Mouse (Mus musculus) left cerebral cortex, postnatal 14 days (tissue): ENCODE measurements around the gene Hist1h2af. TPM values are rescaled to one million over a fixed set of nuclear protein-coding genes. Genes with fewer than 3 reads are reported as not detected.

Source experiments
- DNase-seq, 2 experiments: peaks; one replicate each; pipeline ENCODE4 v3.0.0; 2021 to 2022; ENCODE audit warnings: low spot score in 2 of 2, mixed read lengths in 1 of 2
- intact Hi-C: fragments of 180-260 bp; cut with DNase I; formaldehyde crosslinking; loops from one replicate; pipeline ENCODE4 v1.15.1; 2025
- total RNA-seq, 2 experiments: library from RNA; stranded (reverse); gene quantifications; 2 replicates each; pipeline ENCODE4 v1.2.3; 2021

The Hist1h2af gene
- total RNA-seq, 2 experiments from 2014 or later = 4.3 to 21.5 TPM

- no peak for DNase-seq
- intact Hi-C loops = no loop called here
Measured at GRCm38 (mm10) chr13:23506819-23507515, 26.7 kb upstream of the Hist1h2af start.

GRCm38 (mm10) chr13:23510127-23510526, 23.6 kb upstream of the Hist1h2af start:
- intact Hi-C loops = loop anchor here (10.0 kb wide), 1 partner anchor 1565 kb away; the partner anchor contains the start of gene Zfp184
- DNase-seq = no peak

- no peak for DNase-seq
- intact Hi-C loops = loop anchor here (10.0 kb wide), 1 partner anchor 1569 kb away; the partner anchor contains the start of gene Zfp184
Measured at GRCm38 (mm10) chr13:23513517-23513916, 20.2 kb upstream of the Hist1h2af start.

DNA sequence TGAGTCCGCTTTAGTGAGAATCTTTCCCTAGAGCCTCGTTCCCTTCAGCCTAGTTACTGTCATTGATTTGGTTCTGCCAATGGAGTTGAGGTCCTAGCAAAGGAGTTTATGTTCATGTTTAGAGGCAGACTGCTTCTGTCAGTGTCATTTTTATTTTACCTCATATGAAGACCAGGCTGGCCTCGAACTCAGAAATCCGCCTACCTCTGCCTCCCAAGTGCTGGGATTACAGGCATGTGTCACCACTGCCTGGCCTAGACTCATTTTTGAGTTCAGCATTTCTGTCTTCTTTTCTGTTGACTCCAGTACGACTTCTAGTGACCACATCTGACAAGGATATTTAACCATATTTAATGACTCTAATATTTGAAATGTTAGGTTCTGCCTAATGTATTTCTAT, 18.4 kb upstream of the Hist1h2af start:
- no peak for DNase-seq
- intact Hi-C loops = loop anchor here (5.0 to 10.0 kb wide), 3 partner anchors 208 to 1570 kb away; partner anchors contain the start of gene Zfp184

DNA sequence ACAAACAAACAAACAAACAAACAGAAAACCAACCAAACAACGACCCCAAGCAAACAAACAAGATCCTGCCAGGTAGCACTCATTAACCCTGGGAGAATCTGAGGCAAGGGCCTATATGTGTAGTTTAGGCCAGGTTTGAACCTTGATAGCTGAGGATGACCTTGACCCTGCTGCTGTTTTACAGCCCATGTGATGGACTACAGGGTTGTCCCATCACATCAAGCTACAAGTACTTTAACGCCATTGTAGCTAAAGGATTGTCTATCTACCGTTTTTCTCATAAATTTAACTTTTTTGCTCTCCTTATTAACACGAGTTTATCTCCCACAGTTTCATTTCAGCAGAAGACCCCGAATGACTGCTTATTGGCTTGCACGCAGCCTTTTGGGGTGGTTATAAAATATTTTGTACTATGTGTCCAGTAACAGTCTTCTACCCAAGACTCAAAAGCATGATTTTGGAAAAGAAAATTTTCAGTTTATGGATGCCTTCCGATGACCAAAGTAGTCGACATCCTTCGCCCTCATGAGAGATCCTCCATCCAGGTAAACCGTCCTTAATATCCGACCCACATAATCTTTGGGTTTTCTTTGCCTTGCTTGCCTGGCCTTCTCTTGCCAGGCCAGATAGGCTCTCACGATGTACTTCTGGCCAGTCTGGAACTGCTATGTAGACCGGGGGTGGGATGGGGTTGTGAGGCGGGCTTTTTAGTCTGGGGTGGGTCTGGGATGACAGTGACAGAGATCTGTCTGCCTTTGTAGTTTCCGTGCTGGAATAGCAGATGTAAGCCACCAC, 17.7 kb upstream of the Hist1h2af start:
- intact Hi-C loops = loop anchor here (2.0 to 10.0 kb wide), 4 partner anchors 79 to 1571 kb away; partner anchors contain the start of gene Zfp184
- no peak for DNase-seq

GRCm38 (mm10) chr13:23516822-23517602, 16.7 kb upstream of the Hist1h2af start:
- intact Hi-C loops = loop anchor here (2.0 to 10.0 kb wide), 4 partner anchors 80 to 1572 kb away; partner anchors contain the start of gene Zfp184
- DNase-seq = peak; percentile 61 to 84

GRCm38 (mm10) chr13:23517603-23518294, 16.0 kb upstream of the Hist1h2af start:
- intact Hi-C loops = loop anchor here (2.0 to 10.0 kb wide), 5 partner anchors 81 to 1573 kb away; partner anchors contain the start of gene Zfp184
- peak; percentile 91 to 96 for DNase-seq

GRCm38 (mm10) chr13:23518295-23518603, 15.5 kb upstream of the Hist1h2af start:
- intact Hi-C loops = loop anchor here (2.0 to 10.0 kb wide), 4 partner anchors 87 to 1573 kb away; partner anchors contain the start of gene Zfp184
- no peak for DNase-seq

- intact Hi-C loops = loop anchor here (1.0 to 10.0 kb wide), 5 partner anchors 69 to 1574 kb away; partner anchors contain the start of gene Zfp184
- DNase-seq = peak; percentile 82 to 90
Measured at GRCm38 (mm10) chr13:23518885-23519284, 14.8 kb upstream of the Hist1h2af start.

DNA sequence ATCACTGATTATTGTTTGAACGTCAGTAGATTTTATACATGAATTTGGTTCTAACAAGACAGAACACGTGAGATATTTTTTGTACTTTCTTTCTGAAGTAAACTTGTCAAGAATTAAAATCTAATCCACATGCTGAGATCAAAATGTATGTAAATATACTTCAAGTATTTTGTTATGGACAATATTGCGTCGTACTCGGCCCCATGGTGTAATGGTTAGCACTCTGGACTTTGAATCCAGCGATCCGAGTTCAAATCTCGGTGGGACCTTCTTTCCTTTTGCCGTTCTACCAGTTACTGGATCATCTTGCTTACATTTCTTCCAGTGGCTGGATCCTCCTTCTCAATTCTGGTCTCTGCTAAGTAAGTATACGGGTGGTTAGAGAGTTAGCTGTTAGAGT, 14.3 kb upstream of the Hist1h2af start:
- peak; percentile 84 to 89 for DNase-seq
- intact Hi-C loops = loop anchor here (1.0 to 10.0 kb wide), 5 partner anchors 69 to 1575 kb away; partner anchors contain the start of gene Zfp184

GRCm38 (mm10) chr13:23521703-23522102, 12.0 kb upstream of the Hist1h2af start:
- intact Hi-C loops = no loop called here
- DNase-seq = peak; percentile 66 to 86

- no peak for DNase-seq
- intact Hi-C loops = loop anchor here (2.0 kb wide), 1 partner anchor 91 kb away; no protein-coding TSS in a partner anchor
Measured at GRCm38 (mm10) chr13:23523976-23524375, 9.7 kb upstream of the Hist1h2af start.

GRCm38 (mm10) chr13:23524654-23525053, 9.1 kb upstream of the Hist1h2af start:
- intact Hi-C loops = loop anchor here (2.0 kb wide), 1 partner anchor 92 kb away; no protein-coding TSS in a partner anchor

DNA sequence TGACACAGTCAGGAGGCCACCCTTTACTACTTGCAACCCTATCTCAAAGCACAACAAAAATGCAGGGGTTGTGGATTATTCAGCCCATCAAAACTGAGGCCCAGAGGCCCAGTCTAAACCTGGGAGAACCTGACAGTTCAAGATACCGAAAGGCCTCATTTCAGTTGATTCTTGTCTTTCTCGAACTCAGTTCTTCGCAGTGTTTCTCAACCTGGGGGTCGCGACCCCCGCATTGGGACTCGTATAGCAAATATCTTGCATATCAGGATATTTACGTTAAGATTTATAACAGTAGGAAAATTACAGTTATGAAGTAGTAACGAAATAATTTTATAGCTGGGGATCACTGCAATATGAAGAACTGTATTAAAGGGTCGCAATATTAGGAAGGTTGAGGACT, 7.8 kb upstream of the Hist1h2af start:
- DNase-seq = no peak
- intact Hi-C loops = loop anchor here (2.0 kb wide), 1 partner anchor 93 kb away; no protein-coding TSS in a partner anchor

More at GRCm38 (mm10) chr13:23524654-23525053, 9.1 kb upstream of the Hist1h2af start:
- DNase-seq = peak; percentile 66 to 72

- peak; percentile 95 to 97 for DNase-seq
- intact Hi-C loops = no loop called here
Measured at GRCm38 (mm10) chr13:23526312-23526711, 7.4 kb upstream of the Hist1h2af start.

DNA sequence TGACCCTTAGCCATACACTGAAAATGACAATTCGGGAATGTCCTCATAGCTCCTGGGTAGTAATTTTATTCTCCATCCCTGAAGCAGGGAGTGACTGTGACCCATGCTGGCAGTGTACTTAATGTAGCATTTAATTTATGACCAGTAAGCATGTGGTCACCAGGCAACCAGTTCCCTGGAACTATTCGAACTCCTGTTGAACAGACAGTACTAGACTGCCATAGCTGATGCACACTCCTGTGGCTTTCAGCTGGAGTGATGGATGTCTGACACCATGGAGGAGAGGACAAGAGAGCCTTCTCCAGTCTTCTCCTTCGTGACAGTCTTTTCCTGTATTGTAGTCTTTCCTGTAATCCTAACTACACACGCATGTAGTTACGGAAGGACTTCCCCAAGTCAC, 4.7 kb upstream of the Hist1h2af start:
- intact Hi-C loops = no loop called here
- no peak for DNase-seq

- intact Hi-C loops = loop anchor here (5.0 to 10.0 kb wide), 2 partner anchors 1487 to 1815 kb away; partner anchors contain the start of genes Hist1h2ag, Hist1h2ai, Hist1h2bj and Hist1h2bl
- no peak for DNase-seq
Measured at GRCm38 (mm10) chr13:23529480-23530165, 4.1 kb upstream of the Hist1h2af start.
